Mouse (Mus musculus): ENCODE data around the gene Capn2. TPM values are rescaled to one million over a fixed set of nuclear protein-coding genes. Genes with fewer than 3 reads are reported as not detected.

Gene Capn2
- total RNA-seq (2022), result 10 to 100 TPM; 53.7 to 72.8 (median 63.5) TPM

- DNase-seq (ENCODE audit: low spot score), result peak; percentile 85
Observed at GRCm38 (mm10) chr1:182516758-182517676, at the start of gene Capn2. Gene Capn2 (minus strand): TSS chr1:182517608.

DNA sequence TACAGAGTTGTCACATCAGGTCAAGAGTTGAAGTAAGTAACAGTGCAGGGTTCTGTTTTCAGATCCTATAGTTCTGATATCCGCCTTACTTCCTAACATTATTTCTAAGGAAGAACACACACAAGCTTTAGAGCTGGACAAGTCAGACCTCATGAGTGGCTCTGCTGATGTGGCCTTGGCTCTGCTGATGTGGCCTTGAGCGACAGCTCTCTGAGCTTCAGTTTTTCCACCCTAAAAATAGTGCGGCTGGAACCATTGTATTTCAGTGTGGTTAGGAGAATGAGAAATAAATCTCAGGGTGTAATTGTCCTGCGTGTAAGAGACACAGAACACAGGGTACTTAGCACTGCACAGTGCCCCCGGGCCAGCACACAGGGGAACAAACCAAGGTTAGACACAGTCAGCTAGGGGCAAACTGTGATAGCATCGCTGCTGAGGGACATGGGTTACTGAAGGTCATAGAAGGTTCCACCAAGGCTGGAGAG lies 48.0 kb upstream of the Capn2 start:
- no peak for DNase-seq (ENCODE audit: low spot score)

- no peak for DNase-seq (ENCODE audit: low spot score)
Observed at GRCm38 (mm10) chr1:182564408-182565120, 47.2 kb upstream of the Capn2 start, which contains the start of gene Capn8. Gene Capn8 (plus strand): TSS chr1:182565007.

GRCm38 (mm10) chr1:182562576-182563370 lies 45.4 kb upstream of the Capn2 start:
- no peak for DNase-seq (ENCODE audit: low spot score)

DNA sequence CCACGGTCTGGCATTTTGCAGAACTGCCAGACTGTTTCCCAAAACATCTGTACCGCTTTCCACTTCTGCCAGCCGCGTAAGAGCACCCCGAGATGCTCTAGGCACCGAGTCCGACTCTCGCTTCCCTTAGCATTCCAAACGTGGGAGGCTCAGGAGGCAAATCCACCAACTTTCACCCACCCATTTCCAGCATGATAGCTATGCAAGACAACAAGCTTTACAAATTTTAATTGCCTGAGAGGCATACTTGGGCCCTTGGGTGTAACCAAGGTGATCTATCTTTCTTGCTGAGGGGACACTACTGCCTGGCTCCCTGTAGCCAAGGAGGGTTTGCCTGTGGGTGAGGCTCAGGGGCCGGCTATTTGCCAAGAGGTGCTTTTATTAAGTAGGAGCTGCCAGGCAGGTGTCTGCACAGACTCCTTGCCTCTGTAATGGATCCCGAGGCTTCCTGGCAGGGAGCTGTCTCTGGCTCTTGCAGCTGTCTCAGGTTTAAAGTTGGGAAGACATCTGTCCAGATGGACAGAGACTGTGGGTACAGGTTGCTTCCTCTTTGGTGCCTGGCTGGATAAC lies 44.6 kb upstream of the Capn2 start:
- no peak for DNase-seq (ENCODE audit: low spot score)

GRCm38 (mm10) chr1:182560390-182561098 lies 43.1 kb upstream of the Capn2 start:
- peak; percentile 24 for DNase-seq (ENCODE audit: low spot score)

DNA sequence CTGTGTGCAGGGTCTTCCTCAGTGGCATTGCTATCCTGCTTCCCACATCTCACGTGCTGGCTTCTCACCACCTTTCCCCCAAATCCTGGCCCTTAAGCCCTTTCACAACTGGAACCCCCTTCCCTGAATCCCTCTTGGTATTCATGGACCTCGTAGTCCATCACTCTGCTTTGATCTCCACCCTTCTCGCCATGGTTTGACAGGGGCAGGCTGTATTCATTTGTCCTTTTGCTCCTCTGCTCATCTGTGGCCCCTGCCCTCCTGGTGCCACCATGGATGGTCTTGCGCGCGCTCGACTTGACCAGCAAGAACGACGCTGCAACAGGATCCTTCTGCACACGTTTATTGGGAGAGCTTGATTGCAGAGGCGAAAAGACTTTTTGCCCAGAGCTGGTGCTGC lies 42.1 kb upstream of the Capn2 start:
- DNase-seq (ENCODE audit: low spot score), result no peak

DNA sequence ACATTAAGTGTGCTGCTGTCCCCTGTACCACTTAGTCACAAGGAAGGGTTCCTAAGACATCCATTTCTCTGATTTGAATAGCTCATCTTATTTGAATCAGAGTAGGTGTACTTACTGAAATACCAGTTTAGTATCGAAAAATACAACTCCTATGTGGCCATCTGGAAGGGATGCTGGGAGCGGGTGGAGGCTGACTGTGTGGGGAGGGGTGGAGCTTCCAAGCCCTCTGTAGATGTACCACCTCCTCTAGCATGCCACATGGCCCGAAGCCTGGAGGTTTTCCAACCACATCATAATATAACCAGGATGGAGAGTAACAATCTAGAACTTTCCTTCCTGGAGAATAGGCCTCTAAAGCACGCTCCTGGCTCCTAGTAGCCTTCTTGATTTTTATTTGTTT lies 40.9 kb upstream of the Capn2 start:
- no peak for DNase-seq (ENCODE audit: low spot score)

GRCm38 (mm10) chr1:182553649-182554375 lies 36.4 kb upstream of the Capn2 start:
- DNase-seq (ENCODE audit: low spot score), result peak; percentile 40

GRCm38 (mm10) chr1:182550761-182551160 lies 33.4 kb upstream of the Capn2 start:
- DNase-seq (ENCODE audit: low spot score), result no peak

- no peak for DNase-seq (ENCODE audit: low spot score)
Observed at GRCm38 (mm10) chr1:182543906-182544305, 26.5 kb upstream of the Capn2 start.

GRCm38 (mm10) chr1:182543136-182543535 lies 25.7 kb upstream of the Capn2 start:
- DNase-seq (ENCODE audit: low spot score), result no peak

GRCm38 (mm10) chr1:182542110-182542509 lies 24.7 kb upstream of the Capn2 start:
- no peak for DNase-seq (ENCODE audit: low spot score)

DNA sequence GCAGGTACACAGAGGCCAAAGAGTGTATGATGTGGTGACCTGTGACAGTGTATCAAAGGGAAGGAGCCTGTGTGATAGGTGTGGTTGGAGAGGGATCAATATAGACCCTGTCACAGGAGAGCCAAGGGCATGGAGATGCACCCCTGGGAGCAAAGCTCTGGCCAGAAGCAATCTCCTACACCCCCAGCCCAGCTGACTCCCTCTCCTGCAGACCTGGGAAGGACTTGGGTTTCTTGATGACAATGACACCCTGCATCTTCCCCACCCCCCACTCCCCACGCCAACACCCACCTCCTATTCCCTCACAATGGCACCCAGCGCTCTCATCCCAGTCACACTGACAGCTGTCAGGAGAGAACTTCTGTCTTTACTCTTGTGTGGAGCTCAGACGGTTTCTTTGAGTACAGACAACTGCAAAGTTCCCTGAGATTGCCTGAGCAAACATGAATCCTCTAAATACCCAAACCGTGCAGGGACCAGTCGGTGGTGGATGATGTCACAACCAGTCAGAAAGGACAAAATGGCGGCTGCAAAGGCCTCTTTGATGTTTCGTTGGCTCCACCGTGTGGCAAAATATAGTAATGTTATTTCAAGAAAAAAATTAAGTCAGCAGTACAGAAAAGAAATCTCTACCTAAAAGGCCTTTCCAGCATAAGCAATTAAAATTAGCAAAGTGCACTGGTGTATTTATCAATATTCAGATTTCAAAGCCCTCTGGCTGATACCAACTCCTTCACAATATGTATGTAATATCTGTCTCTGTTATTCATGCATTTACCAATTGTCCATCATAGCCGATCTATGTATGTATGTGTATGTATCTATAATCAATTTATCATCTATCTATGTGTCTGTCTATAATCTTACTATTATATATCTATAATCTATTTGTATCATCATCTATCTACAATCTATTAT lies 21.9 kb upstream of the Capn2 start:
- peak; percentile 91 for DNase-seq (ENCODE audit: low spot score)

- DNase-seq (ENCODE audit: low spot score), result no peak
Observed at GRCm38 (mm10) chr1:182535080-182535481, 17.7 kb upstream of the Capn2 start.

DNA sequence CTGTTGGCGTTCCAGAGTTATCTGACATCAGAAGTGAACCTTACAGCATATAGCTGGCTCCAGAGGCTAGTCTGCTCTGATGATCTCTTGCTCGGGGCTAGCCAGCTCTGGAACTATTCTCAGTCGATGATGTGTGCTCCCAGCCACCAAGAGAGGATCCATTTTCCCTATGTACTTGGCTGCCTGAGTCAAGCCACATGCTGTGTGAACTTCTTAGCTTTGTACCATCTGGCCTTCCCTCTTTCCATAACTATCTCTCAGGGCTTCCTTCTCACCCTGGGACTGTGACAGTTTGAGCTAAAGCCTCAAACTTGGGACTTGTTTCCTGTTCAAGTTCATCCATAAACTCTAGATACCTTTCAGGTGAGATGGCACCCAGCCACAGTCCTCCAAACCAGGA lies 16.2 kb upstream of the Capn2 start:
- DNase-seq (ENCODE audit: low spot score), result no peak

- no peak for DNase-seq (ENCODE audit: low spot score)
Observed at GRCm38 (mm10) chr1:182527921-182528858, 10.8 kb upstream of the Capn2 start.

DNA sequence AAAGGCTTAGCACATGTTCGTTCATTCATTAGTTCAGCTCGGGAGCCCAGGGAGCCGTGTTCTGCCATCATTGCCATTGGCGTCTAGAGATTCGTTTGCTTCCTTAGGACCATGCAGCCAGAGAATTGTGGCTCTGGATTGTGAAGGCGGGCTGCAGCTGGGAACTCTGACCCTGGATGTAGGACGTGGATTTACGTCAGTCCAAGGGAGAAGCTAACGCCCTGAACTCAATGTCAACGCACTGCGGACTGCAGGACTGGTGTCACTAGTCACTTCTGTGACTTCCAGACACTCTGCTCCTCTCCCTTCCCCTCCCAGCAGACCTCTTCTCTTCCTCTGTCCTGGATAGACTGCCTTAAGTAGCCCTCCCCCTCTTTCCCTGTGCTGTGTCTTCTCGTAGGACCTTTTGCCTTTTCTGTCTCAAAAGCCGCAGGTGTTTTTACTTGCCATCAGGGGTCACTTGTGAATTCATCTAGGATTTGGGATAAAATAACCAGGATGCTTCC lies 9.9 kb upstream of the Capn2 start:
- DNase-seq (ENCODE audit: low spot score), result no peak
